Comparison of ENCODE assay signal across 22 mouse cellular contexts in genomic region chr5:119374861-119375260, GRCm38 (mm10).
DNase-seq lines count a peak whose midpoint lies in the region; TF ChIP-seq lines count a peak whose summit lies in the region.
"Had no signal": no experiment of that assay in that cellular context is flagged by ENCODE, and none has a peak within 500 bp of the region (broad histone marks: within the 10 kb centered on the region; RNA-seq: fewer than 3 reads in every experiment).

No protein-coding gene starts in this region.

- H3K4me3 ChIP-seq in myocyte = no peak overlapping the region
- H3K4me3 ChIP-seq: embryonic facial prominence, embryonic 13.5 days; embryonic facial prominence, embryonic 15.5 days; erythroblast, embryonic 14.5 days; forebrain, embryonic 10.5 days; forebrain, embryonic 12.5 days had no signal

- H3K4me2 ChIP-seq in myocyte (ENCODE audit: low read depth) = no peak overlapping the region
- H3K4me2 ChIP-seq: embryonic facial prominence, embryonic 13.5 days; embryonic facial prominence, embryonic 15.5 days; forebrain, embryonic 12.5 days had no signal

- no peaks in the 10 kb centered on the region for H3K27me3 ChIP-seq in myocyte (ENCODE audit: control insufficient read depth, insufficient read depth, insufficient read length)
- H3K27me3 ChIP-seq: embryonic facial prominence, embryonic 13.5 days; embryonic facial prominence, embryonic 15.5 days had no signal

- H3K79me2 ChIP-seq in myocyte (ENCODE audit: control insufficient read depth, insufficient read depth) = no peaks in the 10 kb centered on the region

- H3ac ChIP-seq in myocyte (ENCODE audit: control insufficient read depth, insufficient read length) = no peak overlapping the region

- H3K36me3 ChIP-seq in myocyte (ENCODE audit: control insufficient read depth, insufficient read depth) = no peaks in the 10 kb centered on the region
- H3K36me3 ChIP-seq: embryonic facial prominence, embryonic 13.5 days; embryonic facial prominence, embryonic 15.5 days; forebrain, embryonic 10.5 days; forebrain, embryonic 12.5 days had no signal

- intact Hi-C loops in heart, postnatal 36 days (cut with DNase I) = no loop called here

- no peak for TF ChIP-seq POLR2A in myocyte (IDR thresholded peaks at IDR 0.05; ENCODE audit: insufficient read length, low read depth)

- peak; percentile 34 for DNase-seq in heart, adult 11 months
- no peak for DNase-seq in heart, postnatal 36 days
- DNase-seq in ES-CJ7 (ENCODE audit: low read depth, low spot score) (peak; percentile 53), adipocyte (ENCODE audit: low spot score) (no peak)
- DNase-seq in frontal cortex, postnatal 10 days (ENCODE audit: low spot score in 2 of 2) = no peak
- DNase-seq: adrenal gland, adult 2 months; adrenal gland, postnatal 10 days; adrenal gland, postnatal 25 days; B cell, adult 2 months; cerebellum, adult 11 months; cerebellum, adult 18-20 months; cerebellum, adult 8-10 months; cerebellum, adult 9-11 months; cerebellum, postnatal 14 days; cerebellum, postnatal 36 days; embryo, embryonic 11 days had no signal

TF ChIP-seq in myocyte, 11 proteins besides CTCF, POLR2A, EP300 and RAD21:
- no peak for TF ChIP-seq USF1 (IDR thresholded peaks at IDR 0.05; ENCODE audit: low read depth)
- TF ChIP-seq CEBPB (IDR thresholded peaks at IDR 0.05; ENCODE audit: insufficient read depth, poor library complexity, severe bottlenecking) = 0 out of 2 replicates have a peak, but pooled peaks have one; percentile 34

Comparison
In these comparisons a context has a peak if more than half of its experiments do, and no peak if none do; other contexts are left out.
1. DNase-seq: peak in heart, adult 11 months (single experiment) and ES-CJ7 (single experiment); none in heart, postnatal 36 days (0 of 2), frontal cortex, postnatal 10 days (0 of 2) and adipocyte (single experiment).